11 mouse cellular contexts compared by ENCODE assay signal in genomic region chr5:100200805-100201204, GRCm38 (mm10). TPM values are rescaled to one million over a fixed set of nuclear protein-coding genes. Genes with fewer than 3 reads are reported as not detected.
DNase-seq lines count a peak whose midpoint lies in the region; ATAC-seq and TF ChIP-seq lines count a peak whose summit lies in the region.
"Had no signal": no experiment of that assay in that cellular context is flagged by ENCODE, and none has a peak within 500 bp of the region (broad histone marks: within the 10 kb centered on the region; RNA-seq: fewer than 3 reads in every experiment).

No protein-coding gene starts in this region.

- no peaks in the 10 kb centered on the region for H3K9me3 ChIP-seq in forebrain, embryonic 14.5 days (replicated peaks; ENCODE audit: control insufficient read depth, low read length)
- no peaks in the 10 kb centered on the region for H3K9me3 ChIP-seq in midbrain, embryonic 10.5 days (replicated peaks)

- no peaks in the 10 kb centered on the region for H3K27me3 ChIP-seq in forebrain, embryonic 14.5 days (replicated peaks; ENCODE audit: control insufficient read depth, insufficient read depth, low read length)
- peaks cover 26% of the 10 kb centered on the region for H3K27me3 ChIP-seq in midbrain, embryonic 10.5 days (ENCODE audit: low read depth, poor library complexity, severe bottlenecking)

- no peak overlapping the region for H3K4me3 ChIP-seq in forebrain, embryonic 14.5 days (ENCODE audit: low read depth, low read length)
- H3K4me3 ChIP-seq in midbrain, embryonic 10.5 days, result no peak overlapping the region
- H3K4me3 ChIP-seq in gastrocnemius, adult 2 months, result no peak overlapping the region

- 30% methylated on average over 5 of the region's 5 CpGs for WGBS in forebrain, embryonic 14.5 days
- WGBS in midbrain, embryonic 10.5 days, result 41% methylated on average over 5 of the region's 5 CpGs

- H3K4me1 ChIP-seq in forebrain, embryonic 14.5 days (ENCODE audit: control insufficient read depth, insufficient read depth, low read length), result peaks cover 28% of the 10 kb centered on the region
- peaks cover 52% of the 10 kb centered on the region for H3K4me1 ChIP-seq in midbrain, embryonic 10.5 days

- no peak overlapping the region for H3K4me2 ChIP-seq in forebrain, embryonic 14.5 days (ENCODE audit: low read length)

- H3K9ac ChIP-seq in forebrain, embryonic 14.5 days (ENCODE audit: low read length), result no peak overlapping the region
- H3K9ac ChIP-seq: liver, embryonic 14.5 days had no signal

- DNase-seq in right cerebral cortex, adult 18-20 months, result peak; percentile 37
- no peak for DNase-seq in right cerebral cortex, adult 2 months (ENCODE audit: low spot score in 2 of 2)
- peak; percentile 89 for DNase-seq in forebrain, embryonic 14.5 days (ENCODE audit: low spot score)
- DNase-seq in midbrain, embryonic 10.5 days (ENCODE audit: low spot score), result peak; percentile 37
- peak; percentile 46 for DNase-seq in retina, postnatal 7 days (ENCODE audit: low read depth, low spot score)
- no peak for DNase-seq in thymus, adult 18-20 months
- no peak for DNase-seq in gastrocnemius, adult 2 months
- DNase-seq in cerebellum, adult 8-10 months, result no peak
- DNase-seq: kidney, adult 2 months had no signal

- intact Hi-C loops in gastrocnemius, adult 2 months (cut with DNase I), result no loop called here

- no peaks in the 10 kb centered on the region for H3K36me3 ChIP-seq in forebrain, embryonic 14.5 days (ENCODE audit: control insufficient read depth, insufficient read depth, low read length)
- H3K36me3 ChIP-seq in midbrain, embryonic 10.5 days, result no peaks in the 10 kb centered on the region

- TF ChIP-seq CTCF in gastrocnemius, adult 2 months (IDR thresholded peaks at IDR 0.05), result no peak

- H3K27ac ChIP-seq in forebrain, embryonic 14.5 days (ENCODE audit: low read depth, low read length), result peak overlapping the region; percentile 22; the same call in 1 of the 2 replicates
- no peak overlapping the region for H3K27ac ChIP-seq in midbrain, embryonic 10.5 days (replicated peaks)
- H3K27ac ChIP-seq in gastrocnemius, adult 2 months, result no peak overlapping the region
- H3K27ac ChIP-seq: liver, embryonic 14.5 days had no signal

- peak; percentile 76 for ATAC-seq in forebrain, embryonic 14.5 days

RNA-seq across cellular contexts. Expression of gene Tmem150c, which starts 41.2 kb away (rescaled TPM):
- 17.0 and 21.8 TPM in 2 replicates for polyA plus RNA-seq in forebrain, embryonic 14.5 days (2014; fragmentation: Nextera tagmentation; extraction: Ambion mirVana)
- polyA plus RNA-seq in midbrain, embryonic 10.5 days (2016; fragmentation: Nextera tagmentation; extraction: Ambion mirVana), result 3.6 and 3.8 TPM in 2 replicates
- total RNA-seq in gastrocnemius, adult 2 months (2021), result 1 to 10 TPM in 1 of 2 experiments, under 1 TPM in 1; 0.82 to 2.9 TPM
- total RNA-seq: monocyte, adult 5-6 weeks had no signal

Comparison
In these comparisons a context has a peak if more than half of its experiments do, and no peak if none do; other contexts are left out.
1. DNase-seq: peak in right cerebral cortex, adult 18-20 months (single experiment), forebrain, embryonic 14.5 days (single experiment), midbrain, embryonic 10.5 days (single experiment) and retina, postnatal 7 days (single experiment); none in right cerebral cortex, adult 2 months (0 of 2), thymus, adult 18-20 months (0 of 2), gastrocnemius, adult 2 months (single experiment) and cerebellum, adult 8-10 months (single experiment).